Mouse (Mus musculus): ENCODE measurements at regions not wholly inside any gene's neighbourhood (a gene's known extent, or its start where the extent isn't known, plus 50 kb on each side); places are given as distances from the start of the nearest gene placed in this dataset.

GRCm38 (mm10) chr1:88621214-88621613, 80.8 kb downstream of the Arl4c start:
- TF ChIP-seq CTCF (IDR thresholded peaks at IDR 0.05; ENCODE audit: borderline replicate concordance, insufficient read depth, low read depth, low read length) (no peak), POLR2A (IDR thresholded peaks at IDR 0.05; ENCODE audit: borderline replicate concordance, insufficient read depth, low read length) (no peak)

Measured in cerebellum, adult 2 months (tissue).